Mouse (Mus musculus): ENCODE measurements at regions not wholly inside any gene's neighbourhood (a gene's known extent, or its start where the extent isn't known, plus 50 kb on each side); places are given as distances from the start of the nearest gene placed in this dataset.

DNA sequence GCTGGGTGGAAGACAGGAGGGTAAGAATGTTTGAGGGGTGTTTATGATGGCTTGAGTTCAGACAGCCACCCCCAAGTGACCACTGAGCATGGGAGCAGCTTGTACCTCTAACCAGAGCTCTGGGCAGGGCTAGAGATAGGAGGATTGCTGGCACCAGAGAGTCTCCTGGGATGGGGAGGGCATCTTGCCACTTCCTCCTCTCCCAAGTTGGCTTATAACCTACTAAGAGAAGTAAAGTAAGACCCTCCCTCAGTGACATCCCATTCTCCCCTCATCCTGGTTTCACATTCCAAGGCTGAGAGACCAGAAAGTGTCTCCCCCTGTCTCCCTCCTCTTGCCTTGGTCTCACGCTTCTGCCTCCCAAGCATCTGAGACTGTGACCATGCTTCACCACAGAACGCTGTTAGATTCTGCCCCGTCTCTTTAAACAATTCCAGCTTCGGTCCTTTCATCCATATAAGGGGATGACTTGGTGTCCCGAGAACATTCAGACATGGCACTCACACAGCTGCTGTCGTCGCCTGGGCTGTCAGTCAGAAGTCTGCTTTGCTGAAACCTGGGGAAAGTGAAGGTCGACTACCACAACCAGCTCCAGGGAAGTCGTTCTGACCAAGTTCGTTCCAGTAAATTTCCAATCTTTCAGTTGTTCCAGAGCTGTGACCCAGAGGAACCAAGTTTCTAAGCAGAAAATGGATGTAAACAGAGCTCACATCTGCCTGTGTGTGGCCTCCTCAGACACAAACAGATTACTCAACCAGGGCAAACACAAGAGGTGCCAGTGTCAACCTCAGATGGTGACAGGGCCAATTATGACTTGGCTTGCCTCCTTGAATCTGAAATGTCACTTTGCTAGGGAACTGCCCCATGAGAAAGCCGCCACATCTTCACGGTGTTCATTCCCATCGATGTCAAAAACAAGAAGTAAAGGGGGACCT, 85.3 kb upstream of the Rbms3 start:
- TF ChIP-seq GATA1 (IDR thresholded peaks at IDR 0.05; ENCODE audit: low read length), result no peak
- no peak for TF ChIP-seq TAL1 (IDR thresholded peaks at IDR 0.05; ENCODE audit: low read length)

All from erythroblast, embryonic 14.5 days (primary cell).